Mouse (Mus musculus) liver, adult 2 months (tissue): ENCODE data around the gene Ppm1h.

Experiments
- CTCF ChIP-seq: fragments of 200-500 bp; IDR thresholded peaks from 2 replicates; pipeline ENCODE4 v1.5.1; 2011; ENCODE audit warnings: low read depth, low read length, control low read depth
- POLR2A ChIP-seq: fragments of 200-500 bp; IDR thresholded peaks from 2 replicates; pipeline ENCODE4 v1.6.1; 2011; ENCODE audit warnings: low read length, control low read depth; ENCODE audit not compliant: insufficient read depth; ENCODE audit errors: extremely low read depth

DNA sequence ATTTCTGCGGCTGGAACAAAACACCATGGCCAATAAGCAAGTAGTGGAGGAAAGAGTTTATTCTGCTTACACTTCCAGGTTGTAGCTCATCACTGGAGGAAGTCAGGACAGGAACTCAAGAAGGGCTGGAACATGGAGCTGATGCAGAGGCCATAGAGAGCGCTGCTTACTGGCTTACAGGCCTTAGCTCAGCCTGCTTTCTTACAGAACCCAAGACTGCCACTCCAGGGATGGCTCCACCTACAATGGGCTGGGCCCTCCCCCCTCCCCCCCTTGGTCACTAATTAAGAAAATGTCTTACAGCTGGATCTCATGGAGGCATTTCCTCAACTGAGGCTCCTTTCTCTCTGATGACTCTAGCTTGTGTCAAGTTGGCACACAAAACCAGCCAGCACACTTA is 7.3 kb upstream of the Ppm1h start:
- no peak for TF ChIP-seq CTCF
- no peak for TF ChIP-seq POLR2A
